Mouse (Mus musculus) spleen, postnatal 36 days (tissue): Measurements from ENCODE around the gene Adgre5.

ENCODE experiments used
- DNase-seq, 2 experiments: peaks; one replicate each; pipeline ENCODE4 v3.0.0; 2022; ENCODE audit warnings: low spot score in 2 of 2, mixed read lengths in 1 of 2

The Adgre5 gene

DNA sequence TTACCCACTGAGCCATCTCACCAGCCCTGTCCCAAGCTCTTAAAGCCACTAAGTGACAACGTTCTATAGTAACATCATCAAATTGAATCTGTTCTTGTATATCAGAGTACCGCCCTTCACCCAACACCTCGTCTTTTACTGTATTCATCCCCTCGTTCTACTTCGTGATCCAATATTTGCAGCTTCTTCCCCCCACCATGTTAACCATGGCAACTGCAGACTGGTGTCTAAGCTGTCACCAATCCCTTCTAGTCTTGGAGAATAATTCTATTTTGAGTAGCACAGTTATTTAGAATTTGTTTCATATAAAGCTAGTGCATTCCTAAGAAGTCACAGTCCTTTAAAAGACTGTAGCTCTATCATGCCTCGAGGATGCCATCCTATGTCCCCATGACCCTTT, 51.9 kb downstream of the Adgre5 start:
- DNase-seq = no peak

GRCm38 (mm10) chr8:83684517-83684916, 56.6 kb downstream of the Adgre5 start:
- DNase-seq = no peak

GRCm38 (mm10) chr8:83681099-83681498, 60.0 kb downstream of the Adgre5 start:
- DNase-seq = no peak

DNA sequence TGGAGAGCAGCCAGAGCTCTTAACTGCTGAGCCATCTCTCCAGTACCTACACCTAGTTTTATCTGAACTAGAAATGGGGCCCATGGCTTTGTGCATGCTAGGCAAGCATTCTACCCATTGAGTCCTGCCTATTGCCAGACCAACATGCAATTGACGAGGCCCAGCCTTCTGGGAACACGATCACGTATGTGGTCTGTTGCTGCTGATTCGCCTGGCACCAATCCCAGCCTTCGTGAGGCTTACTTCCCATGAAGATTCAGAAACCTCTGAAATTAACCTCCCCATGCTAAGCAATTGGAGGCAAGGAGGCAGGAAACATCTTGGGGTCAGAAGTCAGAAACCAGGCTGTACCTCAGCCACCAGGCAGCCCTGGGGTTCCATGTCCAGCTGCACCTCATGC, 60.5 kb downstream of the Adgre5 start:
- DNase-seq = no peak

- DNase-seq = no peak
Measured at GRCm38 (mm10) chr8:83679866-83680265, 61.3 kb downstream of the Adgre5 start.

- DNase-seq = no peak
Measured at GRCm38 (mm10) chr8:83674497-83674896, 66.6 kb downstream of the Adgre5 start.
